Mouse (Mus musculus): ENCODE data around the gene Ccl12.

Ccl12 gene

GRCm38 (mm10) chr11:82139492-82140094, 37.9 kb downstream of the Ccl12 start:
- DNase-seq (ENCODE audit: low spot score in 2 of 2), result no peak

Measured in spleen, postnatal 4 days (tissue).